Mouse (Mus musculus) spleen, postnatal 0 days (tissue): ENCODE measurements around the gene Rbfox3. TPM values are rescaled to one million over a fixed set of nuclear protein-coding genes. Genes with fewer than 3 reads are reported as not detected.

Source experiments
- polyA plus RNA-seq: library from polyadenylated mRNA; unstranded; fragments of >200 nt; fragmentation: Nextera tagmentation; extraction: Ambion mirVana; gene quantifications from 2 replicates; pipeline ENCODE4 v1.2.1, GENCODE M21; 2015

Gene Rbfox3
- polyA plus RNA-seq, result 0.82 and 1.5 TPM in 2 replicates

GRCm38 (mm10) chr11:118911307-118912070, at the start of gene Rbfox3:
Gene Rbfox3, minus strand, starts transcription at chr11:118911597.

GRCm38 (mm10) chr11:118476396-118477373, 434.7 kb downstream of the Rbfox3 start, which contains the start of gene Engase:
Gene Engase, plus strand, starts transcription at chr11:118476829.

Other genes starting within 250 kb of the Rbfox3 start
- gene Enpp7, start 76.6 kb upstream of the Rbfox3 start, polyA plus RNA-seq, result not detected in 2 replicates
- gene Cbx2, start 111.4 kb upstream of the Rbfox3 start, polyA plus RNA-seq, result 1.6 and 2.5 TPM in 2 replicates
- 2.2 and 2.8 TPM in 2 replicates for gene Cbx8, start 129.4 kb upstream of the Rbfox3 start, polyA plus RNA-seq
- gene Cbx4, start 174.6 kb upstream of the Rbfox3 start, polyA plus RNA-seq, result 3.7 and 5.1 TPM in 2 replicates